ENCODE assay signal across 3 mouse cellular contexts in the genomic region with DNA sequence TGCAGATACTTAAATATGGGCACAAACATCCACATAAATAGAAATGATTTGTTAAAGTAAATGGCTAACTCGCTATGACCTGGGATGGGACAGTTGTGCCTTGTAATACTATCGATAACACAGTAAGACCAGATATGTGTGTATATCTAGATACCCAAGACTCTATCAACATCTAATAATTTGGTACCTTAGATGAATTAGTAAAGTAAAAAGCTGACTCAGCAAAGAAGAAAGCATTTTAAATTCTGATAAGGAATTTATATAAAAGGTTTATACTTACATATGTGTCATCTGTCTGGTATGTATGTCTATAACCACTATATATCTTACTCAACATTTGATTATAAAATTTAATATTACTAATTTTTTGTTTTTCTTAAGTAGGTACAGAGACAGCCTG.
TF ChIP-seq lines count a peak whose summit lies in the region.

No protein-coding gene starts in this region.

TF ChIP-seq in CH12.LX, 34 proteins besides CTCF, POLR2A, EP300 and RAD21 (continued from another document):
- TF ChIP-seq ELF1 (IDR thresholded peaks at IDR 0.05; ENCODE audit: low read depth, low read length) (no peak), SIN3A (IDR thresholded peaks at IDR 0.05; ENCODE audit: low read length) (no peak)

TF ChIP-seq in ES-E14, 5 proteins besides CTCF, POLR2A, EP300 and RAD21 (continued from another document):
- TF ChIP-seq MAFK (IDR thresholded peaks at IDR 0.05; ENCODE audit: insufficient read depth, low read depth, low read length): peak; percentile 74

TF ChIP-seq in MEL, 35 proteins besides CTCF, POLR2A, EP300 and RAD21 (continued from another document):
- no peak for TF ChIP-seq KAT2A (conservative IDR thresholded peaks at IDR 0.05; ENCODE audit: low read depth, low read length)
- TF ChIP-seq TCF12 (IDR thresholded peaks at IDR 0.05; ENCODE audit: low read depth, low read length): no peak
- peak; percentile 52; the same call in 1 of the 2 replicates for TF ChIP-seq MAFK (IDR thresholded peaks at IDR 0.05; ENCODE audit: borderline replicate concordance, low read depth, low read length)
- TF ChIP-seq SIN3A (IDR thresholded peaks at IDR 0.05; ENCODE audit: low read length): no peak
- TF ChIP-seq BHLHE40 (IDR thresholded peaks at IDR 0.05; ENCODE audit: borderline replicate concordance, low read depth, low read length): no peak
- no peak for TF ChIP-seq JUND (IDR thresholded peaks at IDR 0.05; ENCODE audit: low read depth, low read length)
